In the genomic region with DNA sequence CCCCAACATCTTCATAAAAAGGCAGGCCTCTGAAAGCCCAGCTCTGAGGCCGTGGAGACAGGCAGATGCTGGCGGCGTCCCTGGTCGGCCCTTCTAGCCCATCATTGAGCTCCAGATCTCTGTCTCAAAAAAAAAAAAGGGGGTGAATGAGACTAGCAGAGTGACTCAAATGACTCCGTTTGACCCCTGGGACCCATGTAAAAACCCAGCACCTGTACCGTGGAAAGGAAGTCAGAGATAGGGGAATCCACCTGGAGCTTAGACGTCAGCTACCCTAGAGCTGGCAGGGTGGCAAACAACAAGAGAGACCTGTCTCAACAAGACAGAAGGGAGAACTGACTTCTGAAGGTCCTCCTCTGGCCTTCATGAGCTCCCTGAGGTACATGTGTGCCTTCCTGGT, we compare ENCODE assay signal across 24 mouse cellular contexts. TPM values are rescaled to one million over a fixed set of nuclear protein-coding genes. Genes with fewer than 3 reads are reported as not detected.
"Had no signal": no experiment of that assay in that cellular context is flagged by ENCODE, and none has a peak within 500 bp of the region (broad histone marks: within the 10 kb centered on the region; RNA-seq: fewer than 3 reads in every experiment).

No protein-coding gene starts in this region.

- H3K4me1 ChIP-seq: neural tube, embryonic 13.5 days had no signal

- H3K4me2 ChIP-seq: neural tube, embryonic 13.5 days; neural tube, embryonic 15.5 days; stomach, embryonic 15.5 days had no signal

- DNase-seq: retina, postnatal 1 day; right cerebral cortex, adult 18-20 months; right cerebral cortex, postnatal 14 days; right cerebral cortex, postnatal 25 days; right cerebral cortex, postnatal 4 days; spleen, adult 18-20 months; thymus, adult 18-20 months; thymus, adult 2 months; thymus, postnatal 14 days; thymus, postnatal 25 days; thymus, postnatal 36 days; thymus, postnatal 4 days had no signal

- H3K4me3 ChIP-seq: neural tube, embryonic 13.5 days; neural tube, embryonic 15.5 days; stomach, embryonic 15.5 days had no signal

- H3K36me3 ChIP-seq: neural tube, embryonic 13.5 days; neural tube, embryonic 15.5 days; stomach, embryonic 15.5 days had no signal

- H3K27me3 ChIP-seq: neural tube, embryonic 13.5 days; neural tube, embryonic 15.5 days; stomach, embryonic 15.5 days had no signal

- H3K9ac ChIP-seq: neural tube, embryonic 13.5 days; neural tube, embryonic 15.5 days; stomach, embryonic 15.5 days had no signal

- H3K9me3 ChIP-seq: neural tube, embryonic 13.5 days; neural tube, embryonic 15.5 days; stomach, embryonic 15.5 days had no signal

- H3K27ac ChIP-seq: neural tube, embryonic 13.5 days; neural tube, embryonic 15.5 days; stomach, embryonic 15.5 days; stomach, postnatal 0 days had no signal

RNA-seq across cellular contexts. Expression of gene Tmem95, which starts 6.0 kb away (rescaled TPM):
- total RNA-seq: neutrophil, adult 5-6 weeks had no signal
- polyA plus RNA-seq: neural tube, embryonic 13.5 days; neural tube, embryonic 14.5 days; neural tube, embryonic 15.5 days; small intestine, adult 2 months; spleen, adult 2 months; stomach, embryonic 14.5 days; stomach, embryonic 15.5 days; stomach, embryonic 16.5 days; thymus, adult 2 months; thymus, postnatal 0 days; urinary bladder, adult 2 months had no signal

RNA-seq across cellular contexts. Expression of gene Tnk1, which starts 13.3 kb away (rescaled TPM):
- total RNA-seq: neutrophil, adult 5-6 weeks had no signal
